Mouse (Mus musculus) lung, embryonic 14.5 days (tissue): Measurements from ENCODE around the gene Rnf151. TPM values are rescaled to one million over a fixed set of nuclear protein-coding genes. Genes with fewer than 3 reads are reported as not detected.
A peak's percentile ranks its signal among the peaks of the same experiment; 100 is the strongest.

Experiments used
- ATAC-seq: fragments of 200-750 bp; cut with Nextera tagmentation; 2 replicates; pipeline ENCODE4 v1.8.0; 2017; ENCODE audit warnings: mild to moderate bottlenecking, moderate TSS enrichment, moderate library complexity; ENCODE audit not compliant: insufficient read depth
- DNase-seq: peaks from one replicate; pipeline ENCODE4 v3.0.0-alpha.2; 2015
- H3K27ac ChIP-seq: fragments of 300-500 bp; sonication (generic); 2 replicates; pipeline ENCODE4 v1.5.1; 2014; ENCODE audit warnings: low read depth, mild to moderate bottlenecking, moderate library complexity
- H3K27me3 ChIP-seq: fragments of 300-500 bp; sonication (generic); 2 replicates; pipeline ENCODE4 v1.6.1; 2014; ENCODE audit warnings: low read length, control low read depth; ENCODE audit not compliant: insufficient read depth
- H3K36me3 ChIP-seq: fragments of 300-500 bp; sonication (generic); 2 replicates; pipeline ENCODE4 v1.6.1; 2014; ENCODE audit warnings: control low read depth; ENCODE audit not compliant: insufficient read depth
- H3K4me1 ChIP-seq: fragments of 300-500 bp; sonication (generic); 2 replicates; pipeline ENCODE4 v1.6.1; 2014; ENCODE audit warnings: antibody characterized with exemption, control low read depth; ENCODE audit not compliant: insufficient read depth
- H3K4me2 ChIP-seq: fragments of 300-500 bp; sonication (generic); 2 replicates; pipeline ENCODE4 v1.6.1; 2014; ENCODE audit warnings: mild to moderate bottlenecking
- H3K4me3 ChIP-seq: fragments of 300-500 bp; sonication (generic); 2 replicates; pipeline ENCODE4 v1.5.1; 2014; ENCODE audit warnings: low read depth, low read length
- H3K9ac ChIP-seq: fragments of 300-500 bp; sonication (generic); 2 replicates; pipeline ENCODE4 v1.6.1; 2014
- H3K9me3 ChIP-seq: fragments of 300-500 bp; sonication (generic); 2 replicates; pipeline ENCODE4 v1.6.1; 2016; ENCODE audit warnings: low read depth, low read length, control low read depth
- CTCF ChIP-seq: IDR thresholded peaks from 2 replicates; pipeline ENCODE4 v1.5.1; 2016; ENCODE audit warnings: antibody characterized with exemption, low read depth
- WGBS: fragments of 180-500 bp; shearing (Covaris S2); extraction: QIAGEN DNeasy Blood & Tissue Kit; methylation state at CpG from one replicate; pipeline ENCODE4 v1.1.7; 2014; 5-methylcytosine and 5-hydroxymethylcytosine counted together
- polyA plus RNA-seq: library from polyadenylated mRNA; unstranded; fragments of >200 nt; fragmentation: Nextera tagmentation; extraction: Ambion mirVana; gene quantifications from 2 replicates; pipeline ENCODE4 v1.2.1, GENCODE M21; 2014

Rnf151 gene
- polyA plus RNA-seq, 1 experiment from 2014 or later, result 0.71 TPM

GRCm38 (mm10) chr17:24701251-24701650, 16.6 kb downstream of the Rnf151 start:
- Histone ChIP-seq H3K9ac (no peak overlapping the region), H3K4me1 (peaks cover 13% of the 10 kb centered on the region), H3K27me3 (no peaks in the 10 kb centered on the region), H3K27ac (no peak overlapping the region), H3K9me3 (no peaks in the 10 kb centered on the region), H3K4me2 (no peak overlapping the region), H3K4me3 (no peak overlapping the region), H3K36me3 (peaks cover 56% of the 10 kb centered on the region)
- ATAC-seq, result no peak
- no peak for DNase-seq
- no peak for TF ChIP-seq CTCF
- 86% methylated on average over 9 of the region's 9 CpGs for WGBS

- Histone ChIP-seq H3K4me1 (peaks cover 13% of the 10 kb centered on the region), H3K4me3 (no peak overlapping the region), H3K27me3 (no peaks in the 10 kb centered on the region), H3K27ac (no peak overlapping the region), H3K9me3 (no peaks in the 10 kb centered on the region), H3K4me2 (no peak overlapping the region), H3K36me3 (peaks cover 46% of the 10 kb centered on the region), H3K9ac (no peak overlapping the region)
- DNase-seq (no peak), ATAC-seq (no peak)
- WGBS, result 75% methylated on average over 2 of the region's 2 CpGs
- TF ChIP-seq CTCF, result no peak
Measured at GRCm38 (mm10) chr17:24699473-24699872, 18.4 kb downstream of the Rnf151 start.

DNA sequence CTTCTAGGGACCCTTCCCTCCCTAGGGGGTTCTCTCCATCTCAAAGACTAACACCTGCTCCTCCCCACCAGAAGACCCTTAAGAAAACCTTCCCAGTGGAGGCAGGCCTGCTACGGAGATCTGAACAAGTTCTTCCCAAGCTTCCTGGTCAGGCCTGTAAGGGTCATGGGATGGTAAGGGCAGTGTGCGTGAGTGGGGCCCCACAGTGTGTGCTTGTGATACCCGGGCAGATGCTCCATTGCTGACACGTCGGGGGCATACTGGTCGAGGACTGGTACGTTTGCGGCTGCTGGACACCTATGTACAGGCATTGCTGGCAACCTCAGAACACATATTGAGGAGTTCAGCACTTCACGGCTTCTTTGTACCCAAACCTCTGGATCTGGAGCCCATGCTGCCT, 19.1 kb downstream of the Rnf151 start:
- Histone ChIP-seq H3K4me2 (peak overlapping the region; percentile 5), H3K9ac (no peak overlapping the region)
- WGBS, result 57% methylated on average over 9 of the region's 9 CpGs

GRCm38 (mm10) chr17:24697985-24698384, 19.9 kb downstream of the Rnf151 start:
- peaks cover 46% of the 10 kb centered on the region for H3K36me3 ChIP-seq
- TF ChIP-seq CTCF, result no peak
- H3K27ac ChIP-seq, result peak overlapping the region; percentile 89; the same call in 1 of the 2 replicates
- H3K4me3 ChIP-seq, result no peak overlapping the region
- peaks cover 13% of the 10 kb centered on the region for H3K4me1 ChIP-seq
- no peak overlapping the region for H3K9ac ChIP-seq
- ATAC-seq, result 0 out of 2 replicates have a peak, but pooled peaks have one; percentile 7
- DNase-seq, result peak; percentile 64
- H3K4me2 ChIP-seq, result peak overlapping the region; percentile 5
- 19% methylated on average over 5 of the region's 5 CpGs for WGBS
- H3K27me3 ChIP-seq, result no peaks in the 10 kb centered on the region
- no peaks in the 10 kb centered on the region for H3K9me3 ChIP-seq

More for the DNA sequence above, 19.1 kb downstream of the Rnf151 start:
- DNase-seq (no peak), ATAC-seq (no peak)
- no peaks in the 10 kb centered on the region for H3K27me3 ChIP-seq
- no peak for TF ChIP-seq CTCF
- H3K4me3 ChIP-seq, result no peak overlapping the region
- H3K4me1 ChIP-seq, result peaks cover 13% of the 10 kb centered on the region
- H3K27ac ChIP-seq, result peak overlapping the region; percentile 89
- H3K9me3 ChIP-seq, result no peaks in the 10 kb centered on the region
- peaks cover 44% of the 10 kb centered on the region for H3K36me3 ChIP-seq

GRCm38 (mm10) chr17:24696011-24696697, 21.7 kb downstream of the Rnf151 start, which contains the start of the genes Gfer and Noxo1:
Gene Gfer (minus strand): TSS chr17:24696156.
Gene Noxo1 (plus strand): TSS chr17:24696234.
- DNase-seq (peak; percentile 93), ATAC-seq (peak; percentile 92)
- Histone ChIP-seq H3K4me1 (peaks cover 13% of the 10 kb centered on the region), H3K27ac (peak within 1 kb of the TSS; percentile 89), H3K4me2 (peak within 1 kb of the TSS; percentile 83), H3K27me3 (0 out of 2 replicates have a peak, but pooled peaks cover 2% of the 10 kb centered on the region), H3K9me3 (no peaks in the 10 kb centered on the region), H3K4me3 (peak within 1 kb of the TSS; percentile 84), H3K36me3 (peaks cover 38% of the 10 kb centered on the region), H3K9ac (peak within 1 kb of the TSS; percentile 82)
- WGBS, result under 1% methylated on average over 54 of the region's 76 CpGs
- TF ChIP-seq CTCF, result no peak

- Histone ChIP-seq H3K4me3 (peak overlapping the region; percentile 84), H3K9ac (peak overlapping the region; percentile 82), H3K27me3 (peaks cover 9% of the 10 kb centered on the region), H3K27ac (peak overlapping the region; percentile 89), H3K36me3 (peaks cover 31% of the 10 kb centered on the region), H3K4me2 (peak overlapping the region; percentile 83), H3K4me1 (peaks cover 13% of the 10 kb centered on the region), H3K9me3 (no peaks in the 10 kb centered on the region)
- 5% methylated on average over 51 of the region's 51 CpGs for WGBS
- peak; percentile 8 for DNase-seq
- TF ChIP-seq CTCF, result no peak
- ATAC-seq, result peak; percentile 20
Measured at GRCm38 (mm10) chr17:24695326-24696010, 22.4 kb downstream of the Rnf151 start.

GRCm38 (mm10) chr17:24692385-24692784, 25.5 kb downstream of the Rnf151 start:
- H3K4me3 ChIP-seq, result no peak overlapping the region
- no peak overlapping the region for H3K9ac ChIP-seq
- H3K36me3 ChIP-seq, result peaks cover 21% of the 10 kb centered on the region
- WGBS, result 89% methylated on average over 5 of the region's 5 CpGs
- DNase-seq (no peak), ATAC-seq (no peak)
- no peaks in the 10 kb centered on the region for H3K9me3 ChIP-seq
- no peak overlapping the region for H3K27ac ChIP-seq
- no peak overlapping the region for H3K4me2 ChIP-seq
- TF ChIP-seq CTCF, result no peak
- peaks cover 40% of the 10 kb centered on the region for H3K27me3 ChIP-seq
- peaks cover 12% of the 10 kb centered on the region for H3K4me1 ChIP-seq
